Mouse (Mus musculus): Measurements from ENCODE around the gene Cabcoco1. TPM values are rescaled to one million over a fixed set of nuclear protein-coding genes. Genes with fewer than 3 reads are reported as not detected.

The Cabcoco1 gene
- polyA plus RNA-seq, 1 experiment = 2.2 TPM

- TF ChIP-seq CTCF (IDR thresholded peaks at IDR 0.05; ENCODE audit: extremely low read depth, insufficient read depth, low read length) (no peak), POLR2A (IDR thresholded peaks at IDR 0.05; ENCODE audit: extremely low read depth, insufficient read depth, low read length) (no peak)
- Histone ChIP-seq H3K4me3 (ENCODE audit: insufficient read depth, low read length) (no peak overlapping the region), H3K27ac (ENCODE audit: insufficient read depth, low read length) (no peak overlapping the region), H3K4me1 (ENCODE audit: control insufficient read depth, insufficient read depth, low read length) (no peaks in the 10 kb centered on the region)
Measured at GRCm38 (mm10) chr10:68465737-68466327, 75.9 kb downstream of the Cabcoco1 start.

- H3K27ac ChIP-seq (ENCODE audit: insufficient read depth, low read length) = no peak overlapping the region
- peak; percentile 69 for TF ChIP-seq CTCF (IDR thresholded peaks at IDR 0.05; ENCODE audit: extremely low read depth, insufficient read depth, low read length)
- no peak for TF ChIP-seq POLR2A (IDR thresholded peaks at IDR 0.05; ENCODE audit: extremely low read depth, insufficient read depth, low read length)
- H3K4me3 ChIP-seq (ENCODE audit: insufficient read depth, low read length) = no peak overlapping the region
- H3K4me1 ChIP-seq (ENCODE audit: control insufficient read depth, insufficient read depth, low read length) = no peaks in the 10 kb centered on the region
Measured at GRCm38 (mm10) chr10:68464943-68465342, 76.8 kb downstream of the Cabcoco1 start.

- no peaks in the 10 kb centered on the region for H3K4me1 ChIP-seq (ENCODE audit: control insufficient read depth, insufficient read depth, low read length)
- TF ChIP-seq CTCF (IDR thresholded peaks at IDR 0.05; ENCODE audit: extremely low read depth, insufficient read depth, low read length) (no peak), POLR2A (IDR thresholded peaks at IDR 0.05; ENCODE audit: extremely low read depth, insufficient read depth, low read length) (no peak)
- H3K27ac ChIP-seq (ENCODE audit: insufficient read depth, low read length) = no peak overlapping the region
- no peak overlapping the region for H3K4me3 ChIP-seq (ENCODE audit: insufficient read depth, low read length)
Measured at GRCm38 (mm10) chr10:68459784-68460183, 81.9 kb downstream of the Cabcoco1 start.

GRCm38 (mm10) chr10:68457019-68457418, 84.7 kb downstream of the Cabcoco1 start:
- Histone ChIP-seq H3K27ac (ENCODE audit: insufficient read depth, low read length) (no peak overlapping the region), H3K4me1 (ENCODE audit: control insufficient read depth, insufficient read depth, low read length) (no peaks in the 10 kb centered on the region), H3K4me3 (ENCODE audit: insufficient read depth, low read length) (no peak overlapping the region)
- no peak for TF ChIP-seq CTCF (IDR thresholded peaks at IDR 0.05; ENCODE audit: extremely low read depth, insufficient read depth, low read length)
- no peak for TF ChIP-seq POLR2A (IDR thresholded peaks at IDR 0.05; ENCODE audit: extremely low read depth, insufficient read depth, low read length)

GRCm38 (mm10) chr10:68454541-68454940, 87.2 kb downstream of the Cabcoco1 start:
- H3K27ac ChIP-seq (ENCODE audit: insufficient read depth, low read length) = no peak overlapping the region
- TF ChIP-seq POLR2A (IDR thresholded peaks at IDR 0.05; ENCODE audit: extremely low read depth, insufficient read depth, low read length) = no peak
- no peak for TF ChIP-seq CTCF (IDR thresholded peaks at IDR 0.05; ENCODE audit: extremely low read depth, insufficient read depth, low read length)
- no peaks in the 10 kb centered on the region for H3K4me1 ChIP-seq (ENCODE audit: control insufficient read depth, insufficient read depth, low read length)
- H3K4me3 ChIP-seq (ENCODE audit: insufficient read depth, low read length) = no peak overlapping the region

GRCm38 (mm10) chr10:68446797-68447125, 94.9 kb downstream of the Cabcoco1 start:
- Histone ChIP-seq H3K4me1 (ENCODE audit: control insufficient read depth, insufficient read depth, low read length) (no peaks in the 10 kb centered on the region; the same call in 1 of the 2 replicates), H3K27ac (ENCODE audit: insufficient read depth, low read length) (no peak overlapping the region), H3K4me3 (ENCODE audit: insufficient read depth, low read length) (no peak overlapping the region)
- TF ChIP-seq CTCF (IDR thresholded peaks at IDR 0.05; ENCODE audit: extremely low read depth, insufficient read depth, low read length) (no peak), POLR2A (IDR thresholded peaks at IDR 0.05; ENCODE audit: extremely low read depth, insufficient read depth, low read length) (no peak)

GRCm38 (mm10) chr10:68445876-68446796, 95.6 kb downstream of the Cabcoco1 start:
- Histone ChIP-seq H3K4me1 (ENCODE audit: control insufficient read depth, insufficient read depth, low read length) (no peaks in the 10 kb centered on the region; the same call in 1 of the 2 replicates), H3K4me3 (ENCODE audit: insufficient read depth, low read length) (no peak overlapping the region), H3K27ac (ENCODE audit: insufficient read depth, low read length) (no peak overlapping the region)
- no peak for TF ChIP-seq POLR2A (IDR thresholded peaks at IDR 0.05; ENCODE audit: extremely low read depth, insufficient read depth, low read length)
- no peak for TF ChIP-seq CTCF (IDR thresholded peaks at IDR 0.05; ENCODE audit: extremely low read depth, insufficient read depth, low read length)

- H3K27ac ChIP-seq (ENCODE audit: insufficient read depth, low read length) = no peak overlapping the region
- no peak overlapping the region for H3K4me3 ChIP-seq (ENCODE audit: insufficient read depth, low read length)
- TF ChIP-seq POLR2A (IDR thresholded peaks at IDR 0.05; ENCODE audit: extremely low read depth, insufficient read depth, low read length) = no peak
- no peak for TF ChIP-seq CTCF (IDR thresholded peaks at IDR 0.05; ENCODE audit: extremely low read depth, insufficient read depth, low read length)
- no peaks in the 10 kb centered on the region; the same call in 1 of the 2 replicates for H3K4me1 ChIP-seq (ENCODE audit: control insufficient read depth, insufficient read depth, low read length)
Measured at GRCm38 (mm10) chr10:68445244-68445811, 96.4 kb downstream of the Cabcoco1 start.

GRCm38 (mm10) chr10:68444361-68445114, 97.2 kb downstream of the Cabcoco1 start:
- TF ChIP-seq CTCF (IDR thresholded peaks at IDR 0.05; ENCODE audit: extremely low read depth, insufficient read depth, low read length) (no peak), POLR2A (IDR thresholded peaks at IDR 0.05; ENCODE audit: extremely low read depth, insufficient read depth, low read length) (no peak)
- H3K4me3 ChIP-seq (ENCODE audit: insufficient read depth, low read length) = no peak overlapping the region
- no peak overlapping the region for H3K27ac ChIP-seq (ENCODE audit: insufficient read depth, low read length)
- H3K4me1 ChIP-seq (ENCODE audit: control insufficient read depth, insufficient read depth, low read length) = no peaks in the 10 kb centered on the region; the same call in 1 of the 2 replicates
